Mouse (Mus musculus): Measurements from ENCODE around the gene Vangl2. TPM values are rescaled to one million over a fixed set of nuclear protein-coding genes. Genes with fewer than 3 reads are reported as not detected.

Vangl2 gene
- polyA plus RNA-seq, 1 experiment, result 6.9 TPM

GRCm38 (mm10) chr1:172046938-172047337, 18.7 kb upstream of the Vangl2 start:
- Histone ChIP-seq H3K27me3 (ENCODE audit: control insufficient read depth, insufficient read depth, insufficient read length) (peaks cover 4% of the 10 kb centered on the region), H3K4me2 (ENCODE audit: low read depth) (peak overlapping the region; percentile 36), H3K79me2 (ENCODE audit: control insufficient read depth, insufficient read depth) (no peaks in the 10 kb centered on the region), H3ac (ENCODE audit: control insufficient read depth, insufficient read length) (no peak overlapping the region), H3K36me3 (ENCODE audit: control insufficient read depth, insufficient read depth) (no peaks in the 10 kb centered on the region), H3K4me3 (no peak overlapping the region)
- TF ChIP-seq USF1 (IDR thresholded peaks at IDR 0.05; ENCODE audit: low read depth), result no peak

DNA sequence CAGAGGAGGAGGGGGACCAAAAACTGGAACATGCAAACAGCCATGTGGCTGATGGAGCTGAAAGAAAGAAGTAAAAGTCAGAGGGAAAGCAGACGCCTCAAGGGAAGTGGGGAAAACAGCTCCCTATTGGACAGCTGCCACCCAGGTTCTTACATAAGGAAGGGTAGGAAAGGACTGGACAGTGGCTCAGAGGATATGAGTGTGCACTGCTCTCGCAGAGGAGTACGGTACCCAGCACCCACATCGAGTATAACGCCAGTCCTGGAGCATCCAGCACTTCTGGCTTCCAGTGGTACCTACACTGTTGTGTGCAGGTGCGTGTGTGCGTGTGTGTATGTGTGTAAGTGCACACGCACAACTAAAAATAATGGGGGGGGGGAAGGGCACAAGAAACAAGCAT, 18.2 kb upstream of the Vangl2 start:
- no peak overlapping the region for H3ac ChIP-seq (ENCODE audit: control insufficient read depth, insufficient read length)
- no peaks in the 10 kb centered on the region for H3K36me3 ChIP-seq (ENCODE audit: control insufficient read depth, insufficient read depth)
- no peak overlapping the region for H3K4me2 ChIP-seq (ENCODE audit: low read depth)
- TF ChIP-seq POLR2A (IDR thresholded peaks at IDR 0.05; ENCODE audit: insufficient read length, low read depth) (no peak), MYOD1 (IDR thresholded peaks at IDR 0.05; ENCODE audit: control insufficient read depth in 1 of 3, insufficient read length in 2 of 3, low read depth in 2 of 3) (no peak), POLR2AphosphoS2 (IDR thresholded peaks at IDR 0.05; ENCODE audit: insufficient read length, low read depth) (no peak), E2F4 (IDR thresholded peaks at IDR 0.05; ENCODE audit: insufficient read depth) (no peak), TCF12 (IDR thresholded peaks at IDR 0.05; ENCODE audit: insufficient read depth, poor library complexity, severe bottlenecking) (no peak), TCF3 (IDR thresholded peaks at IDR 0.05; ENCODE audit: insufficient read length, low read depth) (no peak), CEBPB (IDR thresholded peaks at IDR 0.05; ENCODE audit: insufficient read depth, poor library complexity, severe bottlenecking) (no peak), MYOG (IDR thresholded peaks at IDR 0.05; ENCODE audit: control insufficient read depth in 1 of 3, insufficient read depth in 1 of 3, insufficient read length in 2 of 3, low read depth in 2 of 3) (no peak), REST (IDR thresholded peaks at IDR 0.05; ENCODE audit: insufficient read depth, insufficient read length) (no peak), MAX (IDR thresholded peaks at IDR 0.05; ENCODE audit: low read depth) (no peak), USF1 (IDR thresholded peaks at IDR 0.05; ENCODE audit: low read depth) (no peak), SRF (IDR thresholded peaks at IDR 0.05; ENCODE audit: control insufficient read depth, insufficient read length, low read depth) (no peak)
- no peaks in the 10 kb centered on the region for H3K79me2 ChIP-seq (ENCODE audit: control insufficient read depth, insufficient read depth)
- H3K27me3 ChIP-seq (ENCODE audit: control insufficient read depth, insufficient read depth, insufficient read length), result peaks cover 4% of the 10 kb centered on the region
- no peak overlapping the region for H3K4me3 ChIP-seq

- Histone ChIP-seq H3K36me3 (ENCODE audit: control insufficient read depth, insufficient read depth) (no peaks in the 10 kb centered on the region), H3K27me3 (ENCODE audit: control insufficient read depth, insufficient read depth, insufficient read length) (no peaks in the 10 kb centered on the region), H3K79me2 (ENCODE audit: control insufficient read depth, insufficient read depth) (no peaks in the 10 kb centered on the region), H3K4me3 (no peak overlapping the region), H3K4me2 (ENCODE audit: low read depth) (peak overlapping the region; percentile 48), H3ac (ENCODE audit: control insufficient read depth, insufficient read length) (no peak overlapping the region)
- no peak for TF ChIP-seq MYOD1 (IDR thresholded peaks at IDR 0.05; ENCODE audit: control insufficient read depth in 1 of 3, insufficient read length in 2 of 3, low read depth in 2 of 3)
- no peak for TF ChIP-seq USF1 (IDR thresholded peaks at IDR 0.05; ENCODE audit: low read depth)
- TF ChIP-seq CEBPB (IDR thresholded peaks at IDR 0.05; ENCODE audit: insufficient read depth, poor library complexity, severe bottlenecking), result no peak
Measured at GRCm38 (mm10) chr1:172029914-172030313, 1.7 kb upstream of the Vangl2 start.

- Histone ChIP-seq H3K27me3 (ENCODE audit: control insufficient read depth, insufficient read depth, insufficient read length) (no peaks in the 10 kb centered on the region), H3ac (ENCODE audit: control insufficient read depth, insufficient read length) (no peak overlapping the region), H3K79me2 (ENCODE audit: control insufficient read depth, insufficient read depth) (peaks cover 3% of the 10 kb centered on the region), H3K4me3 (peak overlapping the region; percentile 40), H3K4me2 (ENCODE audit: low read depth) (peak overlapping the region; percentile 92), H3K36me3 (ENCODE audit: control insufficient read depth, insufficient read depth) (no peaks in the 10 kb centered on the region)
- no peak for TF ChIP-seq MYOG (IDR thresholded peaks at IDR 0.05; ENCODE audit: control insufficient read depth in 1 of 3, insufficient read depth in 1 of 3, insufficient read length in 2 of 3, low read depth in 2 of 3)
- TF ChIP-seq USF1 (IDR thresholded peaks at IDR 0.05; ENCODE audit: low read depth), result no peak
- no peak for TF ChIP-seq MAX (IDR thresholded peaks at IDR 0.05; ENCODE audit: low read depth)
- TF ChIP-seq CEBPB (IDR thresholded peaks at IDR 0.05; ENCODE audit: insufficient read depth, poor library complexity, severe bottlenecking), result no peak
- TF ChIP-seq POLR2AphosphoS2 (IDR thresholded peaks at IDR 0.05; ENCODE audit: insufficient read length, low read depth), result no peak
- TF ChIP-seq MYOD1 (IDR thresholded peaks at IDR 0.05; ENCODE audit: control insufficient read depth in 1 of 3, insufficient read length in 2 of 3, low read depth in 2 of 3), result no peak
- TF ChIP-seq SRF (IDR thresholded peaks at IDR 0.05; ENCODE audit: control insufficient read depth, insufficient read length, low read depth), result no peak
- TF ChIP-seq TCF3 (IDR thresholded peaks at IDR 0.05; ENCODE audit: insufficient read length, low read depth), result no peak
- no peak for TF ChIP-seq REST (IDR thresholded peaks at IDR 0.05; ENCODE audit: insufficient read depth, insufficient read length)
- no peak for TF ChIP-seq POLR2A (IDR thresholded peaks at IDR 0.05; ENCODE audit: insufficient read length, low read depth)
- no peak for TF ChIP-seq E2F4 (IDR thresholded peaks at IDR 0.05; ENCODE audit: insufficient read depth)
Measured at GRCm38 (mm10) chr1:172027809-172028102, 488 bp downstream of the Vangl2 start.

GRCm38 (mm10) chr1:172027010-172027808, 1.0 kb downstream of the Vangl2 start:
- peak in 2 of 3 experiments; percentile 63 to 79 for TF ChIP-seq MYOG (IDR thresholded peaks at IDR 0.05; ENCODE audit: control insufficient read depth in 1 of 3, insufficient read depth in 1 of 3, insufficient read length in 2 of 3, low read depth in 2 of 3)
- TF ChIP-seq POLR2A (IDR thresholded peaks at IDR 0.05; ENCODE audit: insufficient read length, low read depth), result peak; percentile 68
- no peak for TF ChIP-seq E2F4 (IDR thresholded peaks at IDR 0.05; ENCODE audit: insufficient read depth)
- TF ChIP-seq TCF3 (IDR thresholded peaks at IDR 0.05; ENCODE audit: insufficient read length, low read depth), result peak; percentile 6
- no peak for TF ChIP-seq CEBPB (IDR thresholded peaks at IDR 0.05; ENCODE audit: insufficient read depth, poor library complexity, severe bottlenecking)
- no peak for TF ChIP-seq TCF12 (IDR thresholded peaks at IDR 0.05; ENCODE audit: insufficient read depth, poor library complexity, severe bottlenecking)
- no peak for TF ChIP-seq REST (IDR thresholded peaks at IDR 0.05; ENCODE audit: insufficient read depth, insufficient read length)
- peak in 2 of 3 experiments; percentile 55 to 59 for TF ChIP-seq MYOD1 (IDR thresholded peaks at IDR 0.05; ENCODE audit: control insufficient read depth in 1 of 3, insufficient read length in 2 of 3, low read depth in 2 of 3)
- TF ChIP-seq MAX (IDR thresholded peaks at IDR 0.05; ENCODE audit: low read depth), result no peak
- H3K36me3 ChIP-seq (ENCODE audit: control insufficient read depth, insufficient read depth), result no peaks in the 10 kb centered on the region
- peaks cover 3% of the 10 kb centered on the region for H3K79me2 ChIP-seq (ENCODE audit: control insufficient read depth, insufficient read depth)
- H3K4me3 ChIP-seq, result peak overlapping the region; percentile 40
- peak overlapping the region; percentile 40 for H3ac ChIP-seq (ENCODE audit: control insufficient read depth, insufficient read length)
- H3K27me3 ChIP-seq (ENCODE audit: control insufficient read depth, insufficient read depth, insufficient read length), result no peaks in the 10 kb centered on the region
- peak overlapping the region; percentile 92 for H3K4me2 ChIP-seq (ENCODE audit: low read depth)

Data from myocyte (in vitro differentiated cells).